Mouse (Mus musculus) bone marrow macrophage, adult 2 months (primary cell): ENCODE results near the gene Rbm33.

Experiments used
- CTCF ChIP-seq: IDR thresholded peaks from 2 replicates; pipeline ENCODE4 v1.5.1; 2012; ENCODE audit warnings: low read depth, mild to moderate bottlenecking, low read length, moderate library complexity
- POLR2A ChIP-seq: IDR thresholded peaks from 2 replicates; pipeline ENCODE4 v1.6.1; 2012; ENCODE audit warnings: mild to moderate bottlenecking, low read depth, low read length, borderline replicate concordance

GRCm38 (mm10) chr5:28414076-28414475, 97.2 kb downstream of the Rbm33 start:
- no peak for TF ChIP-seq CTCF
- no peak for TF ChIP-seq POLR2A
